Mouse (Mus musculus): ENCODE measurements at regions not wholly inside any gene's neighbourhood (a gene's known extent, or its start where the extent isn't known, plus 50 kb on each side); places are given as distances from the start of the nearest gene placed in this dataset.

DNA sequence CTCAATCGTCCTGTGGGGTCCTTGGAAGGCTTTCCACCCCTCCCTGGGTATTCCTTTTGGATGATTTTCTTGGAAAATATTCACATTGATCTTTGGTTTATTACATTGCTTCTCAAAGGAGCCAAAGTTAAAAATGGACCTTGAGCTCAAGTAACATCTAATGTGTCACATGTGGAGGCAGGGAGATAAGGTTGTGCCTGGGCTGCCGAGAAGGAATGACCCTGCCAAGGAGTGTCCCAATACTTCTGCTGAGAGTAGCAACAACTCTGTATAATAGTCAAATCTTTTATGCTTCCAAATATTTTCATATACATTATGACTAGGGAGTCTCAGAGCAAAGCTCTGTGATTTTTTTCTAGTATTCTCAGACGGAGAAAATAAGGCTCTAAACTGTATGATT, 113.4 kb upstream of the Nt5c1b start:
- no peaks in the 10 kb centered on the region for H3K4me1 ChIP-seq (ENCODE audit: control insufficient read depth, insufficient read depth, low read length)
- H3K27ac ChIP-seq (ENCODE audit: insufficient read depth, low read length), result no peak overlapping the region
- TF ChIP-seq CTCF (IDR thresholded peaks at IDR 0.05; ENCODE audit: borderline replicate concordance, insufficient read depth, low read length), result no peak
- TF ChIP-seq POLR2A (IDR thresholded peaks at IDR 0.05; ENCODE audit: low read depth, low read length), result no peak
- no peak overlapping the region for H3K4me3 ChIP-seq (ENCODE audit: insufficient read depth, low read length)

GRCm38 (mm10) chr12:10266201-10266600, 103.6 kb upstream of the Nt5c1b start:
- no peak for TF ChIP-seq CTCF (IDR thresholded peaks at IDR 0.05; ENCODE audit: borderline replicate concordance, insufficient read depth, low read length)
- no peak for TF ChIP-seq POLR2A (IDR thresholded peaks at IDR 0.05; ENCODE audit: low read depth, low read length)
- no peaks in the 10 kb centered on the region; the same call in 1 of the 2 replicates for H3K4me1 ChIP-seq (ENCODE audit: control insufficient read depth, insufficient read depth, low read length)
- no peak overlapping the region for H3K4me3 ChIP-seq (ENCODE audit: insufficient read depth, low read length)
- H3K27ac ChIP-seq (ENCODE audit: insufficient read depth, low read length), result peak overlapping the region; percentile 78

DNA sequence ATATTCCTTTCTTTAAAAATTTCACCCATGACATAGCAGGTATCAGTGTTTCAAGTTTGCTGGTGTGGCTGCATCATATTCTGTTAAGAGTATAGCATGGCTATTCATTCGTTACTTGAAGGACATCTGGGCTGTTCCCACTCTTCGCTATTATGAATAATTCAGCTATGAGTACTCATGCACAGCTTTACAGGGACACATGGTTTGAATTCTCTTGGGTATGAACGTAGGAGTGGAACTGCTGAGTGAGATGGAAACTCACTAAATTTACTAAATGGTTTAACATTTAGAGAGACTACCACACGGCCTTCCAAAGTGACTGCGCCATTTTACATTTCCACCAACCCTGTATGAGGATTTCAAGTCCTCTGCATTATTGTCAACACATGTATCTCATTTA, 97.7 kb upstream of the Nt5c1b start:
- H3K27ac ChIP-seq (ENCODE audit: insufficient read depth, low read length), result no peak overlapping the region
- H3K4me3 ChIP-seq (ENCODE audit: insufficient read depth, low read length), result no peak overlapping the region
- no peaks in the 10 kb centered on the region for H3K4me1 ChIP-seq (ENCODE audit: control insufficient read depth, insufficient read depth, low read length)
- TF ChIP-seq CTCF (IDR thresholded peaks at IDR 0.05; ENCODE audit: borderline replicate concordance, insufficient read depth, low read length), result no peak
- no peak for TF ChIP-seq POLR2A (IDR thresholded peaks at IDR 0.05; ENCODE audit: low read depth, low read length)

- H3K27ac ChIP-seq (ENCODE audit: insufficient read depth, low read length), result no peak overlapping the region
- TF ChIP-seq CTCF (IDR thresholded peaks at IDR 0.05; ENCODE audit: borderline replicate concordance, insufficient read depth, low read length) (no peak), POLR2A (IDR thresholded peaks at IDR 0.05; ENCODE audit: low read depth, low read length) (no peak)
- H3K4me1 ChIP-seq (ENCODE audit: control insufficient read depth, insufficient read depth, low read length), result no peaks in the 10 kb centered on the region
- no peak overlapping the region for H3K4me3 ChIP-seq (ENCODE audit: insufficient read depth, low read length)
Observed at GRCm38 (mm10) chr12:10275226-10275625, 94.5 kb upstream of the Nt5c1b start.

DNA sequence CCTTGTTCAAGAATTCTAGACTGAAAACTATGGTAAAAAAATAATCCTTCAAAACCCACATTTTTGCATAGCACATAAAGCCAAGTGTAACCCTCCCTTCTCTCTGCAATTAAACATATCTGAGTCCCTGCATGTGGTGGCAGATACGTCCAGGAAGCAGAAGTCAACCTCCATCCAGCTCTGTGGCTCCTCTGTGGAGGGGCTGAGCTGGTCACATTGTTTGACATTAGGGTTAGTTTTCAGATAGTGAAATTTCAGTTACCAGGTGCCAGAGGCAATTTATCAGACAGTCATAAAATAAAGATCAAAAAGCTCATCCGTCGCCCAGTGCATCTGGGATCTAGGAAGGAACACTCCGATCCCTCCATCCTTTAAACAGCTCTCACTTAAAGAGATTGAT, 77.1 kb upstream of the Nt5c1b start:
- Histone ChIP-seq H3K4me1 (ENCODE audit: control insufficient read depth, insufficient read depth, low read length) (no peaks in the 10 kb centered on the region), H3K4me3 (ENCODE audit: insufficient read depth, low read length) (no peak overlapping the region), H3K27ac (ENCODE audit: insufficient read depth, low read length) (no peak overlapping the region)
- TF ChIP-seq CTCF (IDR thresholded peaks at IDR 0.05; ENCODE audit: borderline replicate concordance, insufficient read depth, low read length), result no peak
- TF ChIP-seq POLR2A (IDR thresholded peaks at IDR 0.05; ENCODE audit: low read depth, low read length), result no peak

GRCm38 (mm10) chr12:10305970-10306369, 63.8 kb upstream of the Nt5c1b start:
- Histone ChIP-seq H3K4me3 (ENCODE audit: insufficient read depth, low read length) (no peak overlapping the region), H3K27ac (ENCODE audit: insufficient read depth, low read length) (no peak overlapping the region), H3K4me1 (ENCODE audit: control insufficient read depth, insufficient read depth, low read length) (no peaks in the 10 kb centered on the region)
- TF ChIP-seq CTCF (IDR thresholded peaks at IDR 0.05; ENCODE audit: borderline replicate concordance, insufficient read depth, low read length) (no peak), POLR2A (IDR thresholded peaks at IDR 0.05; ENCODE audit: low read depth, low read length) (no peak)

Data from embryonic fibroblast, embryonic 13.5 days (primary cell).